Mouse (Mus musculus) testis, adult 2 months (tissue): ENCODE results near the gene Gm28308. TPM values are rescaled to one million over a fixed set of nuclear protein-coding genes. Genes with fewer than 3 reads are reported as not detected.

Experiments used
- H3K27ac ChIP-seq: fragments of 200-500 bp; 2 replicates; pipeline ENCODE4 v1.5.1; 2012; ENCODE audit warnings: low read depth, low read length; ENCODE audit not compliant: control insufficient read depth, insufficient read depth
- H3K27me3 ChIP-seq: fragments of 200-500 bp; 2 replicates; pipeline ENCODE4 v1.6.1; 2012; ENCODE audit warnings: mild to moderate bottlenecking, low read length, moderate library complexity; ENCODE audit not compliant: control insufficient read depth, insufficient read depth
- H3K36me3 ChIP-seq: fragments of 200-500 bp; 2 replicates; pipeline ENCODE4 v1.6.1; 2012; ENCODE audit warnings: mild to moderate bottlenecking, low read length; ENCODE audit not compliant: control insufficient read depth, insufficient read depth
- H3K4me1 ChIP-seq: fragments of 200-500 bp; 2 replicates; pipeline ENCODE4 v1.6.1; 2012; ENCODE audit warnings: low read length; ENCODE audit not compliant: control insufficient read depth, insufficient read depth
- H3K4me3 ChIP-seq: fragments of 200-500 bp; 2 replicates; pipeline ENCODE4 v1.5.1; 2012; ENCODE audit warnings: low read depth, mild to moderate bottlenecking, low read length, moderate library complexity, mixed read lengths; ENCODE audit not compliant: control insufficient read depth
- CTCF ChIP-seq: fragments of 200-500 bp; IDR thresholded peaks from 2 replicates; pipeline ENCODE4 v1.5.1; 2012; ENCODE audit warnings: low read depth, mild to moderate bottlenecking, inconsistent platforms, low read length, moderate library complexity; ENCODE audit not compliant: control insufficient read depth, insufficient read depth, insufficient replicate concordance
- POLR2A ChIP-seq: fragments of 200-500 bp; IDR thresholded peaks from 2 replicates; pipeline ENCODE4 v1.6.1; 2012; ENCODE audit warnings: low read depth, mild to moderate bottlenecking, inconsistent platforms, low read length, moderate library complexity; ENCODE audit not compliant: control insufficient read depth
- polyA plus RNA-seq: library from polyadenylated mRNA; depleted of rRNA; stranded (reverse); fragments of >200 nt; gene quantifications from 2 replicates; pipeline ENCODE4 v1.2.3, GENCODE M21; 2012

Gm28308 gene
- polyA plus RNA-seq, 1 experiment, result not detected

DNA sequence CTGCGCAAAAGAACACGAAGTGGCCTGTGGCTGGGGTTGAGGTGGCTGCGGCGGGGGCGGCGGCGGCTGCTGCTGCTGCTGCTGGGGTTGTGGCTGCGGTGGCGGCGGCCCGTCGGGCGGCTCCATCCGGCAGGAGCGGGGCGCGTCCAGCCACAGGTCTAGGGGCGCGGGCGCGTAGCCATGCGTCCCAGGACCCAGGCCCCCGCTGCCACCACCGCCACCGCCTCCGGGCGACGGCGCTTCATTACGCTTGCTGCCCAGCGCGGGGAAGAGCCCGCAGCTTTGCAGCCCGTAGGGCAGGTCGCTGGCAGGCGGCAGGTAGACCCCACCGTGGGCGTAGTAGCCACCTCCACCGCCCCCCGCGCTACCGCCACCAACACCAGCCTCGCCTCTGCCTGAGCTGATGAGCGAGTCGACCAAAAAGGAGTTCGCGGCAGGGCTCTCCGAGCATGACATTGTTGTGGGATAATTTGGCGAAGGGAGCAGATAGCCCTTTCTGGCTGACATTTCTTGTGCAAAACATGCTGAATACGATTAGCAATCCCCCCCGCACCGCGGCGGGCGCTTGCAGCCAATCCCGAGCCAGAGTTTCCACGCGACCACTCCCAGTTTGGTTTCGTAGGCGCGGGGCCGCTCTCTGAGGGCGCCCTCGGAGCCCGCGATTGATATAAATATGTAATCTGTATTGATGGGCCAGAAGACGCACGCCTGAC lies 21.4 kb upstream of the Gm28308 start:
- TF ChIP-seq POLR2A (no peak), CTCF (no peak)
- Histone ChIP-seq H3K27ac (no peak overlapping the region), H3K36me3 (no peaks in the 10 kb centered on the region), H3K4me3 (peak overlapping the region; percentile 11; the same call in 1 of the 2 replicates), H3K4me1 (peaks cover 3% of the 10 kb centered on the region), H3K27me3 (peaks cover 23% of the 10 kb centered on the region)

DNA sequence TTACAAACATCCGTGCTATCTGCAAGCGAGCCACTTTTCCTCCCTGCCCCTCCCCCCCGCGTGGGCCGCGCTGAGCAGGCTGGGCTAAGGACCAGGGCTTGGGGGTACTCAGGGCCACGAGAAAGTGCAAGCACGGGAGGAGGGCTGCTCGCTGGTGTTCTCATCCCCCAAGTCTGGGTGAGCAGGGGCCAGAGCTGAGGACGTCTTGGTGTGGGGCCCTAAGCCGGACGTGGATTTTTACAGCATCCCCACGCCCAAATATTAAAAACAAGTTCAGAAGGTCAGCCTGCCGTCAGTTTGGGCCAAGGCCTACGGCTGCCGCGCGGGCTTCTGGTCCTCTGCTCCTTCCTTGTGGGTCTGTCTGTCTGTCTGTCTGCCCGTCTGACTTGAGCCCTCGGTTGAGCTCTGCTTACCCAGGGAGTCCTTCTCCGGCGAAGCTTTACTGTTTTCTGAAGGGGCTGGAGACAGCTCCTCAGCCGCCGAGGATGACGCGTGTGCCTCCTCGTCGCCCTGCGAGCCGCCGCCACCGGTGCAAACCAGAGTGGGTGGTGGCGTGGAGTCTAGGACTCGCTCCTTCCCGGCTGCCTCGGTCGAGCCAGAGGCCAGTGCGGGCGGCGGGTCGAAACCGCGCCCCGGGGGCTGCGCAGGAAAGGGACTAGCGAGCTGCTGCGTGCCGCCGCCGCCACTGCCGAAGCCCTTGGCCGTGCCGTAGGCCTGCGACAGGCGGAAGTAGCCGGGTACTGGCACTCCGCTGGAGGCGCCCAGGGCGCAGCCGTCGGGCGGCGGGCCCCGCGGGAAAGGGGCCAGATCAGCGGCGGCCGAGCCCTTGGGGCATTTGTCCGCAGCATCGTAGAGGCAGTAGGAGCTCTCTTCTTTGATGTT lies 20.6 kb upstream of the Gm28308 start:
- TF ChIP-seq CTCF, result no peak
- no peak for TF ChIP-seq POLR2A
- Histone ChIP-seq H3K4me3 (no peak overlapping the region; the same call in 1 of the 2 replicates), H3K27me3 (peaks cover 25% of the 10 kb centered on the region), H3K4me1 (peaks cover 5% of the 10 kb centered on the region), H3K27ac (no peak overlapping the region), H3K36me3 (no peaks in the 10 kb centered on the region)

DNA sequence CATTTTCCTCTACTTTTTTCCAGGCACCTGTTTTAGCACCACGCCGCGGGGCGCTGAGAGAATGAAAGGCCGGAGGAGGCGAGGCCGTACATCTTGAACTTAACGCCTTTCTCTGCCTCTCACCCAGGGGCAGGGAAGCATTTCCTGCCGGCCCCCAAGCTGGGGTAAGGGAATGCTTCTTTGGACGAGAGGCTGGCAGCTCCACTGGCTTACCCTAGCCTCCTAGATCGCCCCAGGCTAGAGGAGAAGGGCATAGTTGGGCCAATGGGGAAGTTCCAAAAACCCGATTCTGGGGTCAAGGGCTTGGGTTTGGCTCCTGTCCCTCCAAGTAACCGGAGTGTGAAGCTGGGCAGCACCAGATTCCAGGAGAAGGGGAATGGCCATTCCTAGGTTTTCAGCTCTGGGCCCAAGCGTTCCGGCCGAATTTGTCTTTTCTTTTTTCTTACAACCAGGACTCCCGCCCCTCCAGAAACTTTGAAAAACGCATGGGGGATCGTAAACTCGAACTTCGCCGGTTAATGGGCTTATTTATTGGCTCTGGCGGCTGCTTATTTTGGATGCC lies 19.9 kb upstream of the Gm28308 start:
- Histone ChIP-seq H3K27ac (no peak overlapping the region), H3K4me1 (peaks cover 5% of the 10 kb centered on the region), H3K36me3 (no peaks in the 10 kb centered on the region), H3K4me3 (no peak overlapping the region), H3K27me3 (peaks cover 25% of the 10 kb centered on the region)
- no peak for TF ChIP-seq POLR2A
- TF ChIP-seq CTCF, result no peak

DNA sequence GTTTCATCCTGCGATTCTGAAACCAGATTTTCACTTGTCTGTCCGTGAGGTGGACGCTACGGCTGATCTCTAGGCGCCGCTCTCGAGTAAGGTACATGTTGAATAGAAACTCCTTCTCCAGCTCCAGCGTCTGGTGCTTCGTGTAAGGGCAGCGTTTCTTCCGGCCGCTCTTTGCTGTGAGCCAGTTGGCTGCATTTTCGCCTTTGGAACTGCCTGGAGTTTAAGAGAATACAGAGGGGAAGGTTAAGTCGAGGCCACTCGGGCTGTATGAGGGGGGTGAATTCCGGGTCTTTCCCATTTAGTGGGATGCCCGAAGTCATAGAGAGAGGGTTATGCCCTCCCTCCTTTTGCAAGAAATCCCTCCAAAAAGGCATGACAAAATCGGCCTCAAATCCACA lies 19.4 kb upstream of the Gm28308 start:
- H3K27me3 ChIP-seq, result peaks cover 25% of the 10 kb centered on the region
- no peaks in the 10 kb centered on the region for H3K36me3 ChIP-seq
- no peak overlapping the region for H3K27ac ChIP-seq
- no peak overlapping the region for H3K4me3 ChIP-seq
- peaks cover 5% of the 10 kb centered on the region for H3K4me1 ChIP-seq
- TF ChIP-seq CTCF (no peak), POLR2A (no peak)

DNA sequence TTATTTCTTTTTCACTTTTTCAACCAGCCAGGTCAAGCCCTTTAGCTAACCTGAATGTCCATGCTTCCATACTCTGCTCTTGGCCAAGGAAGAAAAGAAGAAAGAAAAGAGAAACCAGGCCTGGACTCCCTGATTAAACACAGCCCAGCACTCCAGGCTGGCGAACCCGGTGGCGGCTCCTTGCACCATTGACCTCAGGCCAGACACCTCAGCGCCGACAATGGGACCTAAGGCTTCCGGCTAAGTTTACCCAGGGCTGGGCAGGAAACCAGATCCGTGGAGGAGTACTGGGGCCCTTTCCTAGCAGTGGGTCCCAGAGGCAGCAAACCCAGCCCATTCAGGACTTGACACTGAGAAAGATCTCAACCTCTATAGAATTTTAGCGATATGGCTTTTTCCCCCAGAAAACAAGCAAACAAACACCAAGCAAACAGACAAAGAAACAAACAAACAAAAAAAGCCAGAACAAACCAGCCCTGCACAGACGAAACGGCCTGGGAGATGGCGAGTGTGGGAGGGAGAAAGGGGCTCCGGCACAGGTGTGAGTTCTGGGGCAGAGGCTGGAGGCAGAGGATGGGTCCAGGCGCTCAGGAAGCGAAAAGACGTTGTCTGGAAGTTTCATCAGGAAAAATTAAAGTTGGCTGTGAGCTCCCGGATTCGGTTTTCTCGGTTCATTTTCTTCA lies 18.9 kb upstream of the Gm28308 start:
- Histone ChIP-seq H3K4me3 (no peak overlapping the region), H3K4me1 (peaks cover 5% of the 10 kb centered on the region), H3K27ac (no peak overlapping the region), H3K36me3 (no peaks in the 10 kb centered on the region), H3K27me3 (peaks cover 25% of the 10 kb centered on the region)
- no peak for TF ChIP-seq CTCF
- TF ChIP-seq POLR2A, result no peak

DNA sequence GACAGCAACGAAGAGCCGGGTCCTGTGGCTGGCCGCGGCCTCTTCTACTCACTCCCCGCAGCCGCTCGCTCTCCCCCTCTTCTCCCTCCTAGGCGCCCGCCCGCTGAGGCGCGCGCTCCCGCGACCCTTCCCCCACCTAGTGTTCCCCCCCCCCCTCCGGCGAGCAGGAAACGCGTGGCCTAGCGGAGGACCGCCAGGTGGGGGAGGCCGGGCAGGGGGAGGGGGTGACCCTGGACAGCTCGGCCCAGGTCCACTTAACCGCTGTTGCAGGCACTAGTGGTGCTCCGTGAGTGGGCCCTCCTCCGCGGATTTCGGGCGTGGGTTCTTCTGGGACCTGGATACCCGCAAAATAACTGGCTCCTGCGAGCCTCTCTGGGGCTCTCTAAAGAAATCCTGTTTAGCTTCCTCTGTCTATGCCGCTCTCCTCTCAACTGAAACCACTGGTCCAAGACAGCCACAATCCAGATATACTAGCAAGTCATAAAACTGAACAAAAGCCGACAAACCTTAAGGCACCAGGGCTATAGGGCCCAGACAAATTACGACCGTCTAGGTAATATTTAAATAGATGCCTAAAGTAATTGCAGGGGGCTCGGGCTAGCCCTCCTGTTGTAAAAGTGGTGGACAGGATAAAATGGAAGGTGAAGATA lies 17.5 kb upstream of the Gm28308 start, which contains the start of gene Hoxa9:
Hoxa9 (minus strand) TSS at position 574 of the 650 bp plus-strand sequence.
- H3K27me3 ChIP-seq, result peaks cover 29% of the 10 kb centered on the region
- H3K27ac ChIP-seq, result no peak within 1 kb of the TSS
- H3K4me1 ChIP-seq, result peaks cover 8% of the 10 kb centered on the region
- H3K36me3 ChIP-seq, result no peaks in the 10 kb centered on the region
- TF ChIP-seq CTCF, result no peak
- TF ChIP-seq POLR2A, result no peak
- no peak within 1 kb of the TSS for H3K4me3 ChIP-seq
